Mouse (Mus musculus) forebrain, postnatal 0 days (tissue): ENCODE measurements around the gene Dll1. TPM values are rescaled to one million over a fixed set of nuclear protein-coding genes. Genes with fewer than 3 reads are reported as not detected.

Experiments
- ATAC-seq: fragments of 200-750 bp; cut with Nextera tagmentation; 2 replicates; pipeline ENCODE4 v1.8.0; 2017; ENCODE audit warnings: mild to moderate bottlenecking, moderate library complexity
- DNase-seq: peaks from one replicate; pipeline ENCODE4 v3.0.0-alpha.2; 2015
- H3K27ac ChIP-seq: fragments of 300-500 bp; sonication (generic); 2 replicates; pipeline ENCODE4 v1.5.1; 2014; ENCODE audit warnings: low read depth, mild to moderate bottlenecking, antibody characterized with exemption, low read length, moderate library complexity, mixed read lengths
- H3K27me3 ChIP-seq: fragments of 300-500 bp; sonication (generic); 2 replicates; pipeline ENCODE4 v1.6.1; 2014; ENCODE audit warnings: mild to moderate bottlenecking, low read length, mixed read lengths; ENCODE audit not compliant: insufficient read depth
- H3K36me3 ChIP-seq: fragments of 300-500 bp; sonication (generic); 2 replicates; pipeline ENCODE4 v1.6.1; 2014; ENCODE audit warnings: mild to moderate bottlenecking, moderate library complexity; ENCODE audit not compliant: insufficient read depth
- H3K4me1 ChIP-seq: fragments of 300-500 bp; sonication (generic); 2 replicates; pipeline ENCODE4 v1.6.1; 2014; ENCODE audit warnings: antibody characterized with exemption; ENCODE audit not compliant: insufficient read depth
- H3K4me2 ChIP-seq: fragments of 300-500 bp; sonication (generic); 2 replicates; pipeline ENCODE4 v1.6.1; 2014; ENCODE audit warnings: low read depth, mild to moderate bottlenecking, moderate library complexity
- H3K4me3 ChIP-seq: fragments of 300-500 bp; sonication (generic); 2 replicates; pipeline ENCODE4 v1.5.1; 2014; ENCODE audit warnings: low read depth, low read length, mixed read lengths
- H3K9ac ChIP-seq: fragments of 300-500 bp; sonication (generic); 2 replicates; pipeline ENCODE4 v1.6.1; 2014; ENCODE audit warnings: mild to moderate bottlenecking
- H3K9me3 ChIP-seq: fragments of 300-500 bp; sonication (generic); 2 replicates; pipeline ENCODE4 v1.6.1; 2016; ENCODE audit warnings: low read length
- CTCF ChIP-seq: sonication (generic); IDR thresholded peaks from 2 replicates; pipeline ENCODE4 v1.5.1; 2016; ENCODE audit warnings: antibody characterized with exemption, control low read depth, low read depth
- whole genome bisulfite sequencing: fragments of 180-500 bp; shearing (Covaris S2); extraction: QIAGEN DNeasy Blood & Tissue Kit; methylation state at CpG from one replicate; pipeline ENCODE4 v1.1.7; 2014; 5-methylcytosine and 5-hydroxymethylcytosine counted together
- polyA plus RNA-seq: library from polyadenylated mRNA; unstranded; fragments of >200 nt; fragmentation: Nextera tagmentation; extraction: Ambion mirVana; gene quantifications from 2 replicates; pipeline ENCODE4 v1.2.1, GENCODE M21; 2015
- total RNA-seq: library from RNA; depleted of rRNA; stranded (reverse); fragments of >200 nt; gene quantifications from 2 replicates; pipeline ENCODE4 v1.2.3, GENCODE M21; 2014

Dll1 gene
- total and polyA plus RNA-seq, 2 experiments from 2014 or later: 12.3 to 31.9 TPM

- H3K4me2 ChIP-seq: no peak overlapping the region
- ATAC-seq: no peak
- no peak for TF ChIP-seq CTCF
- H3K27ac ChIP-seq: no peak overlapping the region
- H3K36me3 ChIP-seq: no peaks in the 10 kb centered on the region
- no peak overlapping the region for H3K9ac ChIP-seq
- H3K4me1 ChIP-seq: peaks cover 15% of the 10 kb centered on the region
- WGBS: 4% methylated on average over 15 of the region's 15 CpGs
- H3K4me3 ChIP-seq: no peak overlapping the region
- no peaks in the 10 kb centered on the region for H3K27me3 ChIP-seq
- DNase-seq: peak; percentile 22
- no peaks in the 10 kb centered on the region for H3K9me3 ChIP-seq
These were observed 1.9 kb upstream of the Dll1 start for GRCm38 (mm10) chr17:15378413-15379109.

- no peaks in the 10 kb centered on the region for H3K27me3 ChIP-seq
- peak; percentile 74 for DNase-seq
- H3K36me3 ChIP-seq: peaks cover under 1% of the 10 kb centered on the region; the same call in 1 of the 2 replicates
- H3K9ac ChIP-seq: no peak overlapping the region
- TF ChIP-seq CTCF: peak; percentile 80
- peak; percentile 45 for ATAC-seq
- peak overlapping the region; percentile 97 for H3K4me2 ChIP-seq
- no peak overlapping the region for H3K4me3 ChIP-seq
- 0% methylated on average over 1 of the region's 1 CpGs for WGBS
- peaks cover 21% of the 10 kb centered on the region for H3K4me1 ChIP-seq
- peak overlapping the region; percentile 54; the same call in 1 of the 2 replicates for H3K27ac ChIP-seq
- H3K9me3 ChIP-seq: no peaks in the 10 kb centered on the region
These were observed 1.2 kb upstream of the Dll1 start for GRCm38 (mm10) chr17:15377901-15378300.

GRCm38 (mm10) chr17:15375701-15376493 lies 775 bp downstream of the Dll1 start:
- H3K36me3 ChIP-seq: peaks cover 6% of the 10 kb centered on the region; the same call in 1 of the 2 replicates
- H3K4me2 ChIP-seq: peak overlapping the region; percentile 97
- peaks cover 30% of the 10 kb centered on the region for H3K4me1 ChIP-seq
- H3K9ac ChIP-seq: peak overlapping the region; percentile 84
- peak overlapping the region; percentile 90 for H3K27ac ChIP-seq
- no peaks in the 10 kb centered on the region for H3K27me3 ChIP-seq
- DNase-seq (peak; percentile 82), ATAC-seq (peak; percentile 47)
- H3K9me3 ChIP-seq: no peaks in the 10 kb centered on the region
- no peak; the same call in 1 of the 2 replicates for TF ChIP-seq CTCF
- H3K4me3 ChIP-seq: peak overlapping the region; percentile 81
- under 1% methylated on average over 68 of the region's 69 CpGs for WGBS

- H3K4me2 ChIP-seq: peak overlapping the region; percentile 97
- DNase-seq (no peak), ATAC-seq (no peak)
- WGBS: 2% methylated on average over 18 of the region's 18 CpGs
- H3K36me3 ChIP-seq: peaks cover 13% of the 10 kb centered on the region
- H3K4me1 ChIP-seq: peaks cover 29% of the 10 kb centered on the region
- H3K9me3 ChIP-seq: no peaks in the 10 kb centered on the region
- H3K4me3 ChIP-seq: peak overlapping the region; percentile 81
- H3K27ac ChIP-seq: peak overlapping the region; percentile 90
- H3K9ac ChIP-seq: peak overlapping the region; percentile 84
- TF ChIP-seq CTCF: no peak
- H3K27me3 ChIP-seq: no peaks in the 10 kb centered on the region
These were observed 1.4 kb downstream of the Dll1 start for GRCm38 (mm10) chr17:15375224-15375623.

DNA sequence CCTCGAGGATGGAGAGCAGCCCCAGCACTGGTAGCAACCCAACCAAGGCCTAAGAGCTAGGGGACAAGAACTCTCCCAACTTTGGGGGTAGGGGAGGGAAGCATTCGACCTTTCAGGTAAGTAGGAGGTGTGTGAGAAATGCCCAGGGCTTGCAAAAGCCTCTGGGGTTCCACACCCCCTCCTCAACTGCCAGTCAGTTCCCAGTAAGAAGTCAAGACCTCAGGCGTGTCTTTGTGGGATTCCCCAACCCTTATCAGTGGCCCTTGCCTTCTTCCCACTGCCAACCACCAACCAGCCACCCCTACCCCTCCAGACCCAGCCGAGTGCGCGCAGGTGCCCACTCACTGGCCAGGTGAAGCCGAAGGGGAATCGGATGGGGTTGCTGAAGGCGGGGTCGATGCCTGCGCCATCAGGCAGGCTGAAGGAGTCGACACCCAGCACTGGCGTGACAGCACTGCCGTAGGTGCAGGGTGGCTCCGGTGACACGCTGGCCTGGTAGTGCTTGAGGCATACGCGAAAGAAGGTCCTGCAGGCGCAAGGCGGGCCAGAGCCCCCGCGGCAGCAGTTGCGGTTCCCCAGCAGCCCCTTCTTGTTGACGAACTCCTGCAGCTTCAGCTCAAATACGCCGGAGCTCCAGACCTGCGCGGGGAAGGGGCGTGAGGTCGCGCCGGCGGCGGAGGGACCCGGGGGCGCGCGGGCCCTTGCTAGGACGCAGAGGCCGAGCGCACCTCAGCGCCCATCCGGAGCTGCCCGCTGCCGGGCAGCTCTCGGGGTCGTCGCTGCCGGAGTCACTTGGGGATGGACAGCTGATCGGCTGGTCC lies 2.1 kb downstream of the Dll1 start:
- H3K27me3 ChIP-seq: no peaks in the 10 kb centered on the region
- H3K27ac ChIP-seq: peak overlapping the region; percentile 90; the same call in 1 of the 2 replicates
- H3K36me3 ChIP-seq: peaks cover 20% of the 10 kb centered on the region
- WGBS: 3% methylated on average over 46 of the region's 50 CpGs
- DNase-seq (no peak), ATAC-seq (no peak)
- H3K4me1 ChIP-seq: peaks cover 26% of the 10 kb centered on the region
- no peak for TF ChIP-seq CTCF
- H3K9ac ChIP-seq: peak overlapping the region; percentile 84
- no peaks in the 10 kb centered on the region for H3K9me3 ChIP-seq
- H3K4me3 ChIP-seq: peak overlapping the region; percentile 81
- peak overlapping the region; percentile 97 for H3K4me2 ChIP-seq

DNA sequence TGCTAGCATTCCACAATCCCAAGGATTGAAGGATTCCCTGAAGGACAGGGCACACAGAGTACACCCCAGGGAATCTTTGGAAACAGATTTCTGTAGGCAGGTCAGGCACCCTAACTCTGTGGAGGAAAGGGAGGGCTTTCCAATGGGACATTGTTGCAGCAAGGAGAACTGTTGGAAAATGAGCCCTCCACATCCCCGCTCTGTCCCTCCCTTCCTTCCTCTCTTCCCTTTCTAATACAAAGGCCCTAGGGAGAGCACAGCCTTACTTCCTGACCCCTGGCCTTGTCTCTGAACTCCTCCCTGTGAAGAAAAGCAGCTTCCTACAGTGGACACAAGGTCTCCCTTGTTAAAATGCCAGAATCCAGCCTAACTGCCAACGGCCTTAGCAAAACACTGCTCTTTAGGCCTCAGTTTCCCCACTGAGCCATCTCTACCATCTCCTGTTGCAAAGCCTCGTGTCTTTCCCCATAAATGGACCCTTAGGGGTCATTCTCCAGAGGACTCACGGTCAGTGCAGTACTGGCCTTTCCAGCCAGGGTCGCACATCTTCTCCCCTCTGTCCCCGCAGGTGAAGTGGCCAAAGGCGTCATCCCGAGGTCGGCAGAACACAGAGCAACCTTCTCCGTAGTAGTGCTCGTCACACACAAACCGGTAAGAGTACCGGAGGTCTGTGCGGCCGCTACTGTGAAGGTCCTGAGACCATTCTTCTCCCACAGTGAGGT lies 3.6 kb downstream of the Dll1 start:
- Histone ChIP-seq H3K4me3 (peak overlapping the region; percentile 81), H3K4me2 (peak overlapping the region; percentile 97), H3K27me3 (no peaks in the 10 kb centered on the region), H3K4me1 (peaks cover 26% of the 10 kb centered on the region), H3K27ac (no peak overlapping the region), H3K9me3 (no peaks in the 10 kb centered on the region), H3K9ac (0 out of 2 replicates have a peak overlapping the region, but pooled peaks have one; percentile 18), H3K36me3 (peaks cover 34% of the 10 kb centered on the region)
- DNase-seq (no peak), ATAC-seq (no peak)
- no peak for TF ChIP-seq CTCF
- 55% methylated on average over 15 of the region's 15 CpGs for WGBS
